Mouse (Mus musculus): Measurements from ENCODE around the gene Btbd6. TPM values are rescaled to one million over a fixed set of nuclear protein-coding genes. Genes with fewer than 3 reads are reported as not detected.

The Btbd6 gene
- polyA plus RNA-seq, 1 experiment from 2014 or later = 13.5 TPM

DNA sequence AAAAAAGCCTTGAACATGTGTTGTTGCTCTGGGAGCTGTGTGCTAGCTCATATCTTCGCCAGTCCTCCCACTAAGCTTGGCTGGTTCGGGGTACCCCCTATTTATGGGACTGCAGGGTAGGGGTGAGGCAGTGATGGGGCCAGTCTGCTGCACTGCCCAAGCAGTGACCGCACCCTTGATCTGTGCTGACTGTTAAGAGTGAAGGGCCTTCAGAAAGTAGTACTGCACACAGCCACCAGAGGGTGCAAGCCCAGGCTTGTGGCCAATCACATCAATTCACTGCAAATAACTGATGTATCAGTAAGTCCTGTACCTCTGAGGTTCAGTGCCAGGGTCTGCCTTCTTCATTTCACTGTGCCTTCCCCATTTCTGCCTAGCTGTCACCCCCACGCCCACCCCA lies 20.5 kb upstream of the Btbd6 start:
- no peak for TF ChIP-seq CTCF (IDR thresholded peaks at IDR 0.05)
- H3K27me3 ChIP-seq = no peaks in the 10 kb centered on the region
- DNase-seq (ENCODE audit: low read depth, low spot score) (no peak), ATAC-seq (no peak)
- ChIA-PET CTCF (interaction anchor here (1.0 to 3.4 kb wide), 7 partner anchors 8 to 80 kb away, joined by 3 to 12 read pairs (median 4); no protein-coding TSS in a partner anchor), POLR2A (no interaction called here)
- in situ Hi-C loops (cut with MboI; ENCODE audit: low pct_unique_long_range_greater_than_20kb) = no loop called here

DNA sequence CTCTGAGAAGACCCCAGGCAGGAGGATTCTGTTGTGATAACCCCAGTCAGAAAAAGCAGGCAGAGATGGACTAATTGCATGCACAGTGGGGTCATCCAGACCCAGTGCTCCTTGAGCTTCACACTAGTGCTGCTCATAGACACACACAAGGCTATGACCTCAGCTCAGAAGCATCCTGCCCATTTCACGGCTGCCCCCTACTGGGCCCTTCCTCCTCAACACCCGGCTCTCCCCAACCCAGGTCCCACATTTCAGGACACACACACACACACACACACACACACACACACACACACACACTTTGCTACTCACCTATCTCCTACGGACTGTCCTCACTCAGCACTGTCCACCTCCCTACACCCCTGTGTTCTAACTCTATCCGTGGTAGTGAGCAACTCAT lies 18.0 kb upstream of the Btbd6 start:
- ChIA-PET POLR2A (no interaction called here), CTCF (interaction anchor here (0.7 to 3.4 kb wide), 9 partner anchors 8 to 82 kb away, joined by 3 to 12 read pairs (median 4); partner anchors contain the start of gene Btbd6)
- DNase-seq (ENCODE audit: low read depth, low spot score) (no peak), ATAC-seq (peak; percentile 69)
- in situ Hi-C loops (cut with MboI; ENCODE audit: low pct_unique_long_range_greater_than_20kb) = no loop called here
- no peaks in the 10 kb centered on the region for H3K27me3 ChIP-seq
- no peak for TF ChIP-seq CTCF (IDR thresholded peaks at IDR 0.05)

DNA sequence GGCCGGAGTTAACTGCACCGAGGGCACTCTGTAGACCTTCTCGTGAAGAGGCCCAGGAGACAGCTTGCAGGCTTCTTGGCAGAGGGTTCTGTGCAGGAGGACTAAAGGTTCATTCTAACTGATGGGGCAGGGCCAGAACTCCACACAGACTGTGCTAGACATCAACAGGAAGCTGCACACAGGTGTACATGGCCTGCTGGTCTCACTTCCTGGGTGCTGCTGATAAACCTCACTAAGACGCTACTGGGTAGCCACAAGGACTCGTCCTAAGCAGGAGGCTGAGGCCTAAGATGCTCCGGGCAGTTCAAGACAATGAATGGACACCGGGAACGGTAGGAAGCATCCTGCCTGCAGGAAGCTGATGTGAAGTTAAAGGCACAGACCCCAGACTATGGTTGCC lies 16.9 kb upstream of the Btbd6 start:
- in situ Hi-C loops (cut with MboI; ENCODE audit: low pct_unique_long_range_greater_than_20kb) = no loop called here
- no peak for TF ChIP-seq CTCF (IDR thresholded peaks at IDR 0.05)
- POLR2A ChIA-PET = no interaction called here
- ATAC-seq (no peak), DNase-seq (ENCODE audit: low read depth, low spot score) (no peak)
- H3K27me3 ChIP-seq = no peaks in the 10 kb centered on the region
- CTCF ChIA-PET = interaction anchor here (1.2 to 1.9 kb wide), 2 partner anchors 10 to 16 kb away, joined by 5 to 6 read pairs; partner anchors contain the start of gene Btbd6

DNA sequence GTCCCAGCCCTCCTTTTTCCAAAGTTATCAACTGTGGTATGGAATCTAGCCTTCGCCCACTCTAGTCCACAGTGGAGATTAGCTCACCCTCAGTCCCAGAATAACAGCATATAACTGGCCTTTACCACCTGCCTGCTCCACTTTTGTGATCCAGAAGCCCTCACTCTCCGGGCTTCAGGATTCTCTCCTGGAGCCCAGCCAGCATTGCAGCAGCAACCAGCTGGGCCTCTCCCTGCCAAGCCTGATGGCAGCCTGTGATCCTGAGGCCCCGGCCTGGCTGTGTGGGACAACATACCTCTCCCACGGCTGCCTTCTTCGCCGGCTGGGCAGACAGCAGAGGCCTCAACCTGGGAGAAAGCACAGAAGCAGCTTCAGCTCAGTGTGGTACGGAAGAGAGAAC lies 14.9 kb upstream of the Btbd6 start:
- POLR2A ChIA-PET = interaction anchor here (0.8 kb wide), 1 partner anchor 15 kb away, joined by 3 read pairs; the partner anchor contains the start of gene Btbd6

DNA sequence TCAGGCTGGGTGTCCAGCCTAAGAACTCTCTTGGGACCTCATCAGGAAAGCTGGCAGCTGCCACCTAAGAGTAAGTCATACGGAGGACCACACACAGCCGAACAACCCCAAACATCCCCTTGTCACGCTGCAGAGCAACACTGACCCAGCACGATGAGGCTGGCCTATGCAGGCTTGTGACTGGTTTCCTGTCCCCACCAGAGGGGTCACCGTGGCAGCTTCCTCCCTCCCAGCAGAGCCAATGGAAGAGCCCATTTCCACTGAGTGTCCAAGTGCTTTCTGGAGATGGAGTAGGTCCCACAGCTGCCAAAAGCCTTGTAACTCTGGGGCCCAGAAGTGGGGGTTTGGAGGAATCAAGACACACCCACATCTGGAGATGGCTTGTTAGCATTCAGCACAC lies 14.4 kb upstream of the Btbd6 start:
- in situ Hi-C loops (cut with MboI; ENCODE audit: low pct_unique_long_range_greater_than_20kb) = no loop called here
- ChIA-PET POLR2A (interaction anchor here (0.8 kb wide), 1 partner anchor 15 kb away, joined by 3 read pairs; the partner anchor contains the start of gene Btbd6), CTCF (no interaction called here)
- ATAC-seq (no peak), DNase-seq (ENCODE audit: low read depth, low spot score) (no peak)
- H3K27me3 ChIP-seq = no peaks in the 10 kb centered on the region
- no peak for TF ChIP-seq CTCF (IDR thresholded peaks at IDR 0.05)

More for the DNA sequence above, 14.9 kb upstream of the Btbd6 start:
- CTCF ChIA-PET = no interaction called here
- H3K27me3 ChIP-seq = no peaks in the 10 kb centered on the region
- in situ Hi-C loops (cut with MboI; ENCODE audit: low pct_unique_long_range_greater_than_20kb) = no loop called here
- DNase-seq (ENCODE audit: low read depth, low spot score) (no peak), ATAC-seq (no peak)
- TF ChIP-seq CTCF (IDR thresholded peaks at IDR 0.05) = no peak

DNA sequence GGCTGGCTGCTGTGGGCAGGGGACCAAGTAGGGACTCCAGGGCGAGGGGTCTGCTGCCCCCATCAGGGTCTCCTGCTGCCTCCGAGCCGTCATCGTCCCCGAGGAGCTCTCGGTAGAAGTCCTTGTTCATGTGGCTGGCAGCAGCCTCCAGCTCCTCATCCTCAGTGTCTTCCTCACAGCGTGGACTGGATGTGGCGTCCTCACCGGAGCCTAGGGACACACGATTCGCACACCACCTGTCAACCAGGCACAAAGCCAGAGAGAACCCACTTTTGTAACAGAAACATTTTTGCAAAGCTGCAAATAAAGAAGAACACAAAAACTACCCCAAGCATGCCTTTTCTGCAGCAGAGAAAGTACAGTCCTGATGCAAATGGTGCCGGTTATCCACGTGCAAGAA lies 10.5 kb upstream of the Btbd6 start:
- ChIA-PET POLR2A (no interaction called here), CTCF (interaction anchor here (1.0 to 2.7 kb wide), 2 partner anchors 11 to 16 kb away, joined by 3 to 6 read pairs; partner anchors contain the start of gene Btbd6)
- no peak for TF ChIP-seq CTCF (IDR thresholded peaks at IDR 0.05)
- DNase-seq (ENCODE audit: low read depth, low spot score) (no peak), ATAC-seq (no peak)
- in situ Hi-C loops (cut with MboI; ENCODE audit: low pct_unique_long_range_greater_than_20kb) = no loop called here
- no peaks in the 10 kb centered on the region for H3K27me3 ChIP-seq

DNA sequence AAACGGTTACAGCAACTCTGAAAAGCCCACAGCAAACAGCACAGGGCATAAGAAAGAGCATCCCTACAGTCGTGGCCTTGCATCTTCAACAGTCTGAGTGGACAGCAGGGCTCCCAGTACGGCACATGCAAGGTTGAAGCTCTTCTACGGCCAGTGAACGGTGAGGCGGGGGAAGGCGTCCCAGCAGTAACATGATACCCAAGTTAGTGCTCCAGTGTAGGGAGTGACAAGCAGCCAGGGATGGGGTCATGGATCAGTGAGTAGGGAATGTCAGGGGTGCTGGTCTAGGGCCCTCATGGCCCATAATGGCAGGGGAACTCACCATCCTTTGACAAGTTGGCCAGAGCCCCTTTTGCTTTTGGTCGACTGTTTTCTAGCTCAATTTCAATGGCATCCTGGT lies 7.3 kb upstream of the Btbd6 start:
- DNase-seq (ENCODE audit: low read depth, low spot score) = no peak
- CTCF ChIA-PET = interaction anchor here (1.4 kb wide), 1 partner anchor 9 kb away, joined by 5 read pairs; no protein-coding TSS in a partner anchor
- in situ Hi-C loops (cut with MboI; ENCODE audit: low pct_unique_long_range_greater_than_20kb) = no loop called here
- POLR2A ChIA-PET = no interaction called here
- ATAC-seq = no peak
- TF ChIP-seq CTCF (IDR thresholded peaks at IDR 0.05) = no peak
- H3K27me3 ChIP-seq = no peaks in the 10 kb centered on the region

DNA sequence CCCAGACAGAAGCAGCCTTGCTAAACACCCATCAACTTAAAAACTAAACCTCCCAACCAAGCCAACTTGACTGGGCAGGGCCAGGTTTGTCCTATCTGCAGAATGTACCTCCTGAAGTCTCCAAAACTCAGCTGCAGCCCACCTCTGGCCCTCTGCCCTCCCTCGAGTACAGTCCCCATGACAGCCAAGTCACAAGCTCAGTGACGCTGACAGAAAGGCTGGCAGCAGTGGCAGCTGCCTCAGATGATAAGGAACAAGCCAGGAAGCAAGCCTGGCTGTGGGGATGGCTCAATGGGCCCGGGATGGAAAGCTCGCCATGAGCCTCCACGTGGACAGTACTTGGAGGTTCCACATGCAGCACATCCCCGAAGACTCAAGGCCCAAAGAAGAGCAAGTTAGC lies 6.7 kb upstream of the Btbd6 start:
- no peak for DNase-seq (ENCODE audit: low read depth, low spot score)
- TF ChIP-seq CTCF (IDR thresholded peaks at IDR 0.05) = no peak
- H3K27me3 ChIP-seq = no peaks in the 10 kb centered on the region
- no peak for ATAC-seq
- CTCF ChIA-PET = interaction anchor here (0.9 to 1.4 kb wide), 3 partner anchors 10 to 13 kb away, joined by 3 to 5 read pairs (median 4); no protein-coding TSS in a partner anchor
- POLR2A ChIA-PET = interaction anchor here (0.6 kb wide), 1 partner anchor 105 kb away, joined by 3 read pairs; no protein-coding TSS in a partner anchor
- in situ Hi-C loops (cut with MboI; ENCODE audit: low pct_unique_long_range_greater_than_20kb) = no loop called here

DNA sequence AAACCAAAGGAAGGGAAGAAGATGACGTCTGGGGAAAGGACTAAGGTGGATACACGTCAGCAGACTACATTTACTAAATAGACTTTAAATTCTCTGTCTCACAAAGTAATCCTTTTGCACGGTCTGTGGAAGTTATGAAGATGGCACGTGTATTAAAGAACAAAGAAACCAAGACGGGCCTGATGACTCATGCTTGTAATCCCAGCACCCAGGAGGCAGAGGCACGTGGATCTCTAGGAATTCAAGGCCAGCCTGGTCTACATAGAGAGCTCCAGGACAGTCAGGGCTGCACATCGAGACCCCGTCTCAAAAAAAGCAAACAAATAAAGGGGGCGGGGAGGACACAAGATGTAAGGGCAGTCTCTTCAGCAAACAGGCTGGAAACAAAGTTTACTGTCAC lies 1.5 kb upstream of the Btbd6 start:
- TF ChIP-seq CTCF (IDR thresholded peaks at IDR 0.05) = no peak
- no peak for ATAC-seq
- ChIA-PET CTCF (interaction anchor here (1.0 kb wide), 1 partner anchor 17 kb away, joined by 4 read pairs; no protein-coding TSS in a partner anchor), POLR2A (no interaction called here)
- in situ Hi-C loops (cut with MboI; ENCODE audit: low pct_unique_long_range_greater_than_20kb) = no loop called here
- no peaks in the 10 kb centered on the region for H3K27me3 ChIP-seq
- no peak for DNase-seq (ENCODE audit: low read depth, low spot score)

DNA sequence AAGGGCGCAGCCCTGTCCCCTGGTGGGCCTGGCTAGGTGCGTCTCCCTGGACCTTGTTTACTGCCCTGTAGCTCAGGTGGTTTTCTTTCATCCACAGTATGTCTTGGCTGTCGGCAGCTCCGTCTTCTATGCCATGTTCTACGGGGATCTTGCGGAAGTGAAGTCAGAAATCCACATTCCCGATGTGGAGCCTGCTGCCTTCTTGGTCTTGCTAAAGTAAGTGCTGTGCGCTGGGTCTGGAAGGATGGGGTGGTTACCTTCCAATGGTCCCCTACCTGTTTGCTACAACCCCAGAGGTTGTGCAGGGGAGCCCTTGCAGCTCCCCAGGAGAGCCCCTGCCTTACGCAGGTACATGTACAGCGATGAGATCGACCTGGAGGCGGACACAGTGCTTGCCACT lies 874 bp downstream of the Btbd6 start:
- TF ChIP-seq CTCF (IDR thresholded peaks at IDR 0.05) = no peak
- DNase-seq (ENCODE audit: low read depth, low spot score) (no peak), ATAC-seq (peak; percentile 6)
- H3K27me3 ChIP-seq = no peaks in the 10 kb centered on the region
- in situ Hi-C loops (cut with MboI; ENCODE audit: low pct_unique_long_range_greater_than_20kb) = no loop called here
- ChIA-PET POLR2A (interaction anchor here (0.8 kb wide), 1 partner anchor 15 kb away, joined by 3 read pairs; no protein-coding TSS in a partner anchor), CTCF (interaction anchor here (2.1 to 2.5 kb wide), 2 partner anchors 11 to 13 kb away, joined by 6 to 9 read pairs; no protein-coding TSS in a partner anchor)

DNA sequence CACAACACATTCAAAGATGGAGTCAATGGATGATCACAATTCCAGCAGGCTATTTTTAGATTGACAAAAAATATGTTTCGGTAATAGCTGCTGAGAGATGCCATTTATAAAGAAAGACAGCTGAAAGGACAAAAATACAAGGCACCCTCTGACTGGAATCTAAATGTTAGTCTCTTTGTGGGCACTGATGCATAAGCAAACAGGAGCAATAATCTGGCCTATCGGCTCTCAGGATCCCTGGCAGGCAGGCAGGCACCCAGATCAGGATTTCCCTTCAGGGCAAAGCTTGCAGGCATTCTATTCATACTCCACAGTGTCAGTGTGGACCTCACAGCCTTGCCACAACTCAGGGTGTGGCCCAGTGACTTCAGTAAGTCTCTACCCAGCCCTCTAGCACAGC lies 5.7 kb downstream of the Btbd6 start:
- H3K27me3 ChIP-seq = no peaks in the 10 kb centered on the region
- TF ChIP-seq CTCF (IDR thresholded peaks at IDR 0.05) = no peak
- ChIA-PET CTCF (interaction anchor here (1.4 kb wide), 2 partner anchors 13 to 41 kb away, joined by 3 to 5 read pairs; partner anchors contain the start of gene Nudt14), POLR2A (interaction anchor here (0.6 kb wide), 1 partner anchor 8 kb away, joined by 3 read pairs; no protein-coding TSS in a partner anchor)
- no peak for DNase-seq (ENCODE audit: low read depth, low spot score)
- ATAC-seq = no peak
- in situ Hi-C loops (cut with MboI; ENCODE audit: low pct_unique_long_range_greater_than_20kb) = no loop called here
